Mouse (Mus musculus) layer of hippocampus, postnatal 14 days (tissue): ENCODE results near the gene Zfp420. TPM values are rescaled to one million over a fixed set of nuclear protein-coding genes. Genes with fewer than 3 reads are reported as not detected.
A peak's percentile ranks its signal among the peaks of the same experiment; 100 is the strongest.
"Not testable (repeated sequence)": the region's sequence is repeated elsewhere in the genome, so short reads cannot be mapped to it uniquely, and the experiment has no call there.

Experiments
- DNase-seq, 2 experiments: peaks; one replicate each; pipeline ENCODE4 v3.0.0; 2021 to 2022; ENCODE audit warnings: low spot score in 2 of 2, mixed read lengths in 1 of 2
- long read RNA-seq, 2 experiments: library from polyadenylated mRNA; stranded (forward); transcript quantifications; one replicate each; pipeline ENCODE4 v2.0.0; 2021
- total RNA-seq, 2 experiments: library from RNA; stranded (reverse); gene quantifications; 2 replicates each; pipeline ENCODE4 v1.2.3; 2021

Gene Zfp420
- total RNA-seq = 10 to 100 TPM; 13.5 to 14.8 TPM
- long read RNA-seq, experiment 1, partial matches to known transcripts = 0 of 3 reads
- long read RNA-seq, experiment 1, other reads (novel, unspliced or antisense) = 0 of 3 reads
- long read RNA-seq, experiment 2, transcript Zfp420-202 (4 exons, 2,537 nt) = major isoform, 6 of 8 reads
- long read RNA-seq, experiment 2, partial matches to known transcripts = 0 of 8 reads
- long read RNA-seq, experiment 2, other reads (novel, unspliced or antisense) = 1 of 8 reads

GRCm38 (mm10) chr7:29859532-29860517, at the start of gene Zfp420:
Gene Zfp420 (plus strand): TSS chr7:29859979.
- peak; percentile 86 to 95 for DNase-seq

DNA sequence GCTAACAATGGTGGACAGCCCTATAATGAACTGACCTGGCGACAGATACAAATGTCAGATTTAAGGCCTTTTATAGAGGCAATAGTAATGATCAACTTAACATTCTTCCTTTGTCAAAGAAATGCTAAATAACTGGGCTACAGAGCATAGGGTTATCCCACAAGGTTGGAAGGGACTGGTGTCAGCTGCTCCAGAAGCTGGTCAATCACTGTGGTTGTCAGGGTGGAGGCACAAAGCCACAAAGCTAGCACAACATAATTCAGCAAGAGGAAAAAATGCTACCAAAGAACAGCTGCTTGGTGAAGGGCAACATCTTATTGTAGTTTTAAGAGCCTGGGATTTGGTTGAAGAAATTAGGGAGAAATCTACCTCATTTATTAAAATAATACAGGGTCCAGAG, 47.5 kb upstream of the Zfp420 start:
- DNase-seq = no peak

DNA sequence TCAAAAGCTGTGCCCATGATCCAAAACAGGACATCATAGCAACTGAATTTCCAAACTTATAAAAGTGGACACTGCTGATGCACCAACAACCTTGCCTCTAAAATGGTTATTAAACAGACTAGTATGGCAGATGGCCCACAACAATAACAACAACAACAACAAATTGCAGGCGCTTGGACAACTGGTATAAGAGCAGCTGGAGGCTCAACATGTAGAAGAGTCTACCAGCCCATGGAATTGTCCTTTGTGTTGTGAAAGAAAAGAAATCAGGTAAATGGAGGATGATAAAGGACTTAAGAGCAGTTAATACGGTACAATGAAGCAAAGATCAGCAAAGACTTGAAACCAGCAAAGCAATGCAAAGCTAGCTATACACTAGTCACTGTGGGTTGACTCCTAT, 45.4 kb upstream of the Zfp420 start:
- no peak for DNase-seq

- DNase-seq = peak in 1 of 2 experiments; percentile 13
Observed at GRCm38 (mm10) chr7:29815061-29815784, 44.6 kb upstream of the Zfp420 start.

DNA sequence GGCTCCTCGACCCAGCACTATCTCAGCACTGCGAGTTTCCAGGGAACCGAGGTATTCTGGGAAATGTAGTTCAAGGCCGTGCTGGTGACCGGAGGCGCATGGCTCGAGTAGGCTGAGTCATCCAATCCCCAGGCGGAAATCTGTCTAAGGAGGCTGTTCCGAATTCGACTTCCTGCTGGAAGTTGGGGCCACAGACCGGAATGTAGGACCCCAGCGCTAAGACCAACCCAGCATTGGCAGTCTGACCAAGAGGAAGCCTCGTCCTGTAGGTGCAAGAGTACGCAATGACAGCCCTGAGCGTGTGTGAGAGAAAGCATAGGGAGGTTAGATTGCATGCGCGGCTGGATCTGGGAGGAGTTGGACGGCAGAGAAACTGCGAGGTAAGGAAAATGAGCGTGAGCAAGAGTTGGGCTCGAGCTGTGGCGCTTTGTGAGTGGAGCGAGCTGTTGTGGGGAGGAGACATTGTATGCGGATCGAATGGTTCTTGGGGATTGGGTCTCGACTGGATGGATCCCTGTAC, 43.8 kb upstream of the Zfp420 start, which contains the start of gene Zfp790:
TSS of gene Zfp790 (plus strand) at position 205 of the 520 bp plus-strand sequence.
- peak; percentile 86 to 95 for DNase-seq

DNA sequence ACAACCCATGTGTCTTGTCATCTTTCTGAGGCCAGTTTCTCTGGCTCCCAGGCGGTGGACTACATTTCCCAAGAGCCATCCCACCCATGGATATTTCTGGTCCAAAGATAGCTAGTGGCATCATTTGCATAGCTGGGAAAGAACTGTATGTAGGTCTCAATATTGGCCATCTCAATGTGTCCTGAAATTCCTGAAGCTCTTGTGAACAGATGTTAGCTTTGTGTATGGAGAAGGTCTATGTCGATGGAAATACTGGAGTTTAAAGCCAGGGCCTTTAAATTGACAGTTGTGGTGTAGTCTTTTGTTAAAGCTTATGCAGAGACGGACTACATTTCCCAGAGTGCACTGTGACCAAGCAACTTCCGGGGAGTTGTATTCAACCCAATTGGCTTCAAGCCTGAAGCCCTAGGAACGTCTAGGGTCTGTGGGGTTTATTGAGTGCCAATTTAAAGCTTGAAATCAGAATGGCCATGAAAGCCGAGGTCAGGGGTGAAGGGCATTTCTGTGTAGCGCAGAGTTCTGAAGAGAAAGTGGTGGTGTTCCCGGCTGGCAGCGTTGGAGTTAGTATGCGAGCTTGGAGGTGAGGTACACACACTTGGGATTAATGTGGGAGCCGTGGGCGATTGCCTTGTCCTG, 41.0 kb upstream of the Zfp420 start:
- peak; percentile 81 to 88 for DNase-seq

GRCm38 (mm10) chr7:29828001-29828400, 31.8 kb upstream of the Zfp420 start:
- no peak for DNase-seq

DNA sequence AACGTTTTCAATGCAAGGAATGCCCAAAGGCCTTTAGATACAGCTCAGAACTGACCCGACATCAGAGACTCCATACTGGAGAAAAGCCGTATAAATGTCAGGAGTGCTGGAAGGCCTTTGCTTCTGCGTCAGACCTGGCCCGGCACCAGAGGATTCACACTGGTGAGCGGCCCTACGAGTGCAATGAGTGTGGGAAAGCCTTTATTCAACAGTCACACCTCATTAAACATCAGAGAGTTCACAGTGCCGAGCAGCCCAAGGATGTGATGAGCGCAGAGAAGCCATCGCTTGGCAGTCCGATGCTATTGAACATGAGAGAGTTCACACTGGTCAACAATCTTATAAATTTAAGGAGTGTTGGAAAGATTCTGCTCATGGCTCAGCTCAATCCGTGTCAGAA, 30.0 kb upstream of the Zfp420 start:
- no peak for DNase-seq

GRCm38 (mm10) chr7:29836816-29837215, 23.0 kb upstream of the Zfp420 start:
- DNase-seq = no peak

DNA sequence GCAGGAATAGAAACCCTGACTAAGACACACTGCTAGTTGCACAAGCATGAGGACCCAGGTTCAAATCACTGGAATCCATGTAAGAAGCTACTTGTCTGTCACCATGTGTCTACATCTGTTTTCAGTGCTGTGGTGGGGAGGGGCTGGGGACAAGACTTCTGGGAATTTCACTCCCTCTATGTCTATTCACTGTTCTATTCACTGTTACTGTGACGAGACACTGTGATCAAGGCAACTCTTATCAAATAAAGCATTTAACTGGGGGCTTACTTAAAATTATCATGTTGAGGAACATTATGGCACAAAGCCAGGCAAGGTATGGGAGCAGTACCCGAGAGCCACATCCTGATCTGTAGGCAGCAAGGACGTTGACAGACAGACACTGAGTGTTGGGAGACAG, 20.5 kb upstream of the Zfp420 start:
- DNase-seq = no peak

GRCm38 (mm10) chr7:29842105-29842504, 17.7 kb upstream of the Zfp420 start:
- DNase-seq = no peak

DNA sequence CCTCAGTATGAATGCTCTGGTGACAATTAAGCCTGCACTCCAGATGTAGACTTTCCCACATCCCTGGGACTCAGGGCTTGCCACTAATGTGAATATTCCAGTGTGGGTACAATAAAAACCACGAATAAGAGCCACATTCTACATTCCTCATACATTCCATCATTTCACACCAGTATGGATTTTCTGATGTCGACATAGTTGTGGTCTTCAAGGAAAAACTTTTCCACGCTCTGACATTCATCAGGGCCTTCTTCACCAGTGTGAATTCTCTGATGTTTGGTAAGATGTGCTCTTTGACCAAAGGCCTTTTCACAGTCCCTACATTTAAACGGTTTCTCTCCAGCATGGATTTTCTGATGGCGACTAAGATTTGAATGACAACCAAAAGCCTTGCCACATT, 15.2 kb upstream of the Zfp420 start:
- no peak for DNase-seq

DNA sequence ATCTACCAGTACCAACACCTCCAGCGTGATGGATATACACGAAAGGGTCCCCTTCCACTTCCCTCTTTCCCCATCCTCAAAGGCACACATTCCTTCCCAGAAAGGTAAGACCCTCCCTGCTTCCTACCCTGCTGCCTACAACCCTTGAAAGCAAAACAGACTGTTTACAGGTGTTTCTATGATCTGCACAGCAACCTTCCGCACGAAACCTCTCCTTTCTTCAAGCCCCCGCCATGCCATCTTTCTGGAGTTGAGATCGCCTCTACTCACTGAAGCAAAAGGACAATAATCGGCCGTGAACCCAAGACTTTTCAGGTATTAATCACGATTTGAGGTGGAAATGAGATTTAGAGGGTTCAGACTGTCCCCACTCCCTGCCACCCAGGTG, 7.0 kb upstream of the Zfp420 start:
- no peak for DNase-seq

GRCm38 (mm10) chr7:29853219-29853842, 6.4 kb upstream of the Zfp420 start, which contains the start of gene Zfp940:
Gene Zfp940 (minus strand): TSS chr7:29853669.
- peak; percentile 86 to 92 for DNase-seq

GRCm38 (mm10) chr7:29861660-29862059, 1.9 kb downstream of the Zfp420 start:
- DNase-seq = no peak

GRCm38 (mm10) chr7:29874256-29874655, 14.5 kb downstream of the Zfp420 start:
- no peak for DNase-seq

- not testable (repeated sequence) for DNase-seq
Observed at GRCm38 (mm10) chr7:29877561-29877960, 17.8 kb downstream of the Zfp420 start.

DNA sequence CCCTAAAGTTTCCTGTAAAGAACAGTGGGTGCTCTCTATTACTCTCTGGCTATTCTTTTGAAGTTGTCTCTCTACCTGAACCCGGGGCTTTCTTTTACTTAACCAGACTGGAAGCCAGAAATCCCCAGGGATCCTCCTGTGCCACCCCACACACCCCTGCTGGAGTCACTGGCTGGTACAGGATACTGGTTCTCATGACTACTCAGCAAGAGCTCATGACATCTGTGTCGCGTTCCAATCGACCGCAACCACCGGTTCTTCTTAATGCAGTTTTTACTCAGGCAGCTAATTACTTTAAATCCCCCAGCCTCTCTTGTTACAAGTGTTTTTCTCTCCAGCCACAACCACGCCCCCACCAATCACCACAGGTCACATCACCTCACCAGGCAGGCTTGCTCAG, 20.3 kb downstream of the Zfp420 start:
- no peak for DNase-seq

DNA sequence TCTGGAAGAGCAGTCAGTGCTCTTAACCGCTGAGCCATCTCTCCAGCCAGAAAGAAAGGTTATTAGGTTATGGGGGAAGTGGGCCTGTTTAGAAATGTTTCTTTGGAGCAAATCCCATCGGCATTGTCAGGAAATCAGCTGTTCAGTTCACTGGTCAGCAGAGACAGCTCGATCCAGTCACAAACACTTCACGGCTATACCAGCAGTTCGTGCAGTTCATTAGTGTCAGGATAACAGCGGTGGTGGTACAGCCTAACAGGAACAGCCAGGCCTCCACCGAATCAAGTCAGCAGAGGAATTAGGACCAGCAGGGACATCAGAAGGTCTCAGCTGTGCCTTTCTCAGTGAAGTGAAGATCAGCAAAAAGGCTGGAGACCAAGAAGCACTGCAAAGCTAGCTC, 21.1 kb downstream of the Zfp420 start:
- no peak for DNase-seq

GRCm38 (mm10) chr7:29890501-29890900, 30.7 kb downstream of the Zfp420 start:
- DNase-seq = no peak
